Mouse (Mus musculus) lung, postnatal 0 days (tissue): ENCODE results near the gene Camta1. TPM values are rescaled to one million over a fixed set of nuclear protein-coding genes. Genes with fewer than 3 reads are reported as not detected.
A peak's percentile ranks its signal among the peaks of the same experiment; 100 is the strongest.

ENCODE experiments used
- ATAC-seq: fragments of 200-750 bp; cut with Nextera tagmentation; 2 replicates; pipeline ENCODE4 v1.8.0; 2017; ENCODE audit warnings: moderate library complexity
- DNase-seq: peaks from one replicate; pipeline ENCODE4 v3.0.0-alpha.2; 2016; ENCODE audit warnings: low spot score
- H3K27ac ChIP-seq: fragments of 300-500 bp; sonication (generic); 2 replicates; pipeline ENCODE4 v1.5.1; 2014; ENCODE audit warnings: antibody characterized with exemption, mild to moderate bottlenecking, low read length, mixed read lengths
- H3K27me3 ChIP-seq: fragments of 300-500 bp; sonication (generic); replicated peaks from 2 replicates; pipeline ENCODE4 v1.6.1; 2014; ENCODE audit warnings: low read length, mixed read lengths; ENCODE audit not compliant: insufficient read depth
- H3K36me3 ChIP-seq: fragments of 300-500 bp; sonication (generic); 2 replicates; pipeline ENCODE4 v1.6.1; 2014; ENCODE audit warnings: low read length, mixed read lengths; ENCODE audit not compliant: insufficient read depth
- H3K4me1 ChIP-seq: fragments of 300-500 bp; sonication (generic); 2 replicates; pipeline ENCODE4 v1.6.1; 2014; ENCODE audit warnings: antibody characterized with exemption, low read depth, low read length, mixed read lengths; ENCODE audit not compliant: insufficient read depth
- H3K4me2 ChIP-seq: fragments of 300-500 bp; sonication (generic); replicated peaks from 2 replicates; pipeline ENCODE4 v1.6.1; 2014; ENCODE audit warnings: low read depth, mild to moderate bottlenecking, low read length, moderate library complexity, mixed read lengths
- H3K4me3 ChIP-seq: fragments of 300-500 bp; sonication (generic); 2 replicates; pipeline ENCODE4 v1.5.1; 2014; ENCODE audit warnings: low read depth, low read length
- H3K9ac ChIP-seq: fragments of 300-500 bp; sonication (generic); replicated peaks from 2 replicates; pipeline ENCODE4 v1.6.1; 2014; ENCODE audit warnings: low read depth, mild to moderate bottlenecking
- H3K9me3 ChIP-seq: fragments of 300-500 bp; sonication (generic); 2 replicates; pipeline ENCODE4 v1.6.1; 2016; ENCODE audit warnings: low read length, mixed read lengths
- CTCF ChIP-seq: IDR thresholded peaks from 2 replicates; pipeline ENCODE4 v1.5.1; 2016; ENCODE audit warnings: antibody characterized with exemption, mild to moderate bottlenecking
- EP300 ChIP-seq: IDR thresholded peaks from 2 replicates; pipeline ENCODE4 v1.6.1; 2016; ENCODE audit warnings: antibody characterized with exemption, mild to moderate bottlenecking, control low read depth
- WGBS: fragments of 180-500 bp; shearing (Covaris S2); extraction: QIAGEN DNeasy Blood & Tissue Kit; methylation state at CpG from one replicate; pipeline ENCODE4 v1.1.7; 2014; 5-methylcytosine and 5-hydroxymethylcytosine counted together
- polyA plus RNA-seq: library from polyadenylated mRNA; unstranded; fragments of >200 nt; fragmentation: Nextera tagmentation; extraction: Ambion mirVana; gene quantifications from 2 replicates; pipeline ENCODE4 v1.2.1, GENCODE M21; 2015

Camta1 gene
- polyA plus RNA-seq, 1 experiment from 2014 or later, result 86.4 TPM

DNA sequence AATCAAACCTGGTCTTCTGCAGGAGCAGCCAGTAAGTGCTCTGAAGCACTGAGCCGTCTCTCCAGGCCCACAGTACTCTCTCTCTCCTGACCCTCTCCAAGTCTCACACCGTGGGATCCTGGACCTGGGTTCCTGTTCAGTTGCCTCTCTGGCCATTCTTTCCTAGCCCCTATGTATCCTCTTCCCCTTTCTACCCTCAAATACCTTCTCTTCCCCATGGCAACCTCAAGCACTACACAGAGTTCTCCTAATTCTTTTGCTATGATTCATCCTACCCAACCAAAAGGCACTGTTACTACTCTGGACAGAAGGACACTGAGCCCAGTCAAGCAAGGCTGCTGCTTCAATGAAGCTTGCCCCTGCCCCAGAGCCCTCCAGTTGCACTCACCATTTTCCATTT lies 19.1 kb downstream of the Camta1 start:
- no peak for TF ChIP-seq EP300
- TF ChIP-seq CTCF, result no peak
- 57% methylated on average over 2 of the region's 2 CpGs for WGBS

DNA sequence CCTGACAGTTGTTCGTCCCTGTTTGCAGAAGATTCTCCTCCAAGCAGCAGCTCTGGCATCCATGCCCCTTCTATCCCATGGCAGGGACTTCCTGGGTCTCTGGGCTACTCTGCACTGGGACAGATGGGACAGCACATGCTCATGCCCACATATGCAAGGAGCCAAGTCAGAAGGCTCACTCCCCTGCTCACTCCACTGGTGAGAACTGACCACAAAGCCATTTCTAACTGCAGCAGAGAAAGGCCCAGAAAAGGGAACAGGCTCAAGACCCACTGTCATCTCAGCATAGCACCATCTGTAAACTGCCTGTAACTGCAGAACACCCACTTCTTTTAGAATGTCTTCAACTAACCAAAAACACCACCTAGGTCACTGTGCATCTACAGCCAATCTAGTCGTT lies 23.2 kb downstream of the Camta1 start:
- Histone ChIP-seq H3K4me3 (no peak overlapping the region), H3K27ac (no peak overlapping the region), H3K27me3 (no peaks in the 10 kb centered on the region), H3K9ac (no peak overlapping the region), H3K4me2 (no peak overlapping the region), H3K36me3 (no peaks in the 10 kb centered on the region), H3K9me3 (no peaks in the 10 kb centered on the region), H3K4me1 (no peaks in the 10 kb centered on the region)
- DNase-seq, result no peak
- TF ChIP-seq CTCF (no peak), EP300 (no peak)
- no peak for ATAC-seq
- 64% methylated on average over 2 of the region's 2 CpGs for WGBS

More for the DNA sequence above, 19.1 kb downstream of the Camta1 start:
- Histone ChIP-seq H3K4me3 (no peak overlapping the region), H3K4me1 (no peaks in the 10 kb centered on the region), H3K27me3 (no peaks in the 10 kb centered on the region), H3K4me2 (no peak overlapping the region), H3K9me3 (no peaks in the 10 kb centered on the region), H3K36me3 (no peaks in the 10 kb centered on the region), H3K9ac (no peak overlapping the region), H3K27ac (no peak overlapping the region)
- ATAC-seq, result peak; percentile 67
- peak; percentile 42 for DNase-seq

DNA sequence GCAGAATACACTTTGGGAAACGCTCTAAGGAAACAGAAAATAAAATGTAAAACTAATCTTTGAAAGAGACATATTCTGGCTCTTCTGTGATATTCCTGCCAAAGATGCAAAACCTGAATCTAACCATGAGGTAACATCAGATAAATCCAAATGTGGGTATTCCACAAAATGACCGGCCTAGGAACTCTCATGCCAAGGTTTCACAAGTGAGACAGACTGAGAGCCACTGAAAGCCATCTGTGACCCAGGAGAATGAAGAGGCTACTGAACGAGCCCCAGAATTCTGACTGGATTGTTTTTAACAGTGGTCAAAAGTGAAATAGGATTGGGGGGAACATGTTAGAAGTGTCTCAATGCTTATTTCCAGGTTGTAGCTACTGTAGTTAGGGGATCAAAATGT lies 25.8 kb downstream of the Camta1 start:
- no peak overlapping the region for H3K9ac ChIP-seq
- H3K9me3 ChIP-seq, result no peaks in the 10 kb centered on the region
- no peaks in the 10 kb centered on the region for H3K27me3 ChIP-seq
- no peak overlapping the region for H3K4me3 ChIP-seq
- H3K4me1 ChIP-seq, result no peaks in the 10 kb centered on the region
- DNase-seq (no peak), ATAC-seq (no peak)
- H3K4me2 ChIP-seq, result no peak overlapping the region
- no peaks in the 10 kb centered on the region for H3K36me3 ChIP-seq
- TF ChIP-seq CTCF, result no peak
- TF ChIP-seq EP300, result no peak
- 85% methylated on average over 3 of the region's 3 CpGs for WGBS
- H3K27ac ChIP-seq, result no peak overlapping the region

DNA sequence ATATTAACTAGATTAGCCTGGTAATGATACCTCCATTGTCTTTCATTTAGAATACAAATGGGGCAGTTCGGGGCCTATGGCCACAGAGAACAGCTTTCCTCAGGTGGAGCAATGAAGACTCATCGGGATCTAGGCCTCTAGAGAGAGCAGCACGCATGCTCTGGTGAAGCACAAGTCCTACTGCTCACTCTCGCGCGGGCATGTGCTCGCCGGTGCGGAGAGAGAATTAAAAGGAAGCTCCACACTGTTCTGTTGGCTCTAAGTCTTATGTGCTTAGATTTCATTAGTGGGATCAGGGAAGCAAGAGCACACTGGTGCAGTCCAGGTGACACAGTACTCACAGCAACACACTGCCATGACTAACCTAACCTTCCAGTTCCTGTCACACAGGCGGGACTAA lies 27.1 kb downstream of the Camta1 start:
- 96% methylated on average over 10 of the region's 10 CpGs for WGBS
- TF ChIP-seq EP300 (no peak), CTCF (no peak)

DNA sequence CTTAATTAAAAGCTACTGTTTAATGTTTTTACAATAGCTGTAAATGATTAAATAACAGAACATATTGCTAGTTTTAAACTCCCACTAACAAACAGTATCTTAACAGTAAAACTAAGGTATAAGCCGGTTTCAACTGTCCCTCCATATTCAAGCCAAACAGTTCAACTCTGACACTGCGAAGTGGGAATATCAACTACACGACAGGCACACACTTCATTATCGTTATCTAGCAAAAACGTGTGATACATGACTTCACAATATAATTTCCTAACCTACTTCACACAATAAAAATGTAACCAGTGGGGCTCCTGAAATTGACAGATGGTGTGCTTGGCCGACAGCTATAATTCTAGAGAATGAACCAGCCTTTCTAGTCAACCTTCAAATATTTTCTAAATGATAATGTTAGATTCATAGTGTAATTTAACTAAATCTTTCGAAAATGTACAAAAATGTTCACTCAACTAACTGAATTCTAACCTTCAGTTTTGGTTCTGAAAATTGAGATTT lies 27.7 kb downstream of the Camta1 start:
- H3K36me3 ChIP-seq, result no peaks in the 10 kb centered on the region
- no peak overlapping the region for H3K4me2 ChIP-seq
- DNase-seq (no peak), ATAC-seq (no peak)
- no peak overlapping the region for H3K4me3 ChIP-seq
- TF ChIP-seq CTCF, result no peak
- TF ChIP-seq EP300, result no peak
- no peaks in the 10 kb centered on the region for H3K27me3 ChIP-seq
- H3K4me1 ChIP-seq, result no peaks in the 10 kb centered on the region
- no peak overlapping the region for H3K27ac ChIP-seq
- 82% methylated on average over 7 of the region's 7 CpGs for WGBS
- no peak overlapping the region for H3K9ac ChIP-seq
- no peaks in the 10 kb centered on the region for H3K9me3 ChIP-seq

More for the DNA sequence above, 27.1 kb downstream of the Camta1 start:
- ATAC-seq (no peak), DNase-seq (no peak)
- Histone ChIP-seq H3K9me3 (no peaks in the 10 kb centered on the region), H3K4me3 (no peak overlapping the region), H3K9ac (no peak overlapping the region), H3K27ac (no peak overlapping the region), H3K4me2 (no peak overlapping the region), H3K4me1 (no peaks in the 10 kb centered on the region), H3K27me3 (no peaks in the 10 kb centered on the region), H3K36me3 (no peaks in the 10 kb centered on the region)

DNA sequence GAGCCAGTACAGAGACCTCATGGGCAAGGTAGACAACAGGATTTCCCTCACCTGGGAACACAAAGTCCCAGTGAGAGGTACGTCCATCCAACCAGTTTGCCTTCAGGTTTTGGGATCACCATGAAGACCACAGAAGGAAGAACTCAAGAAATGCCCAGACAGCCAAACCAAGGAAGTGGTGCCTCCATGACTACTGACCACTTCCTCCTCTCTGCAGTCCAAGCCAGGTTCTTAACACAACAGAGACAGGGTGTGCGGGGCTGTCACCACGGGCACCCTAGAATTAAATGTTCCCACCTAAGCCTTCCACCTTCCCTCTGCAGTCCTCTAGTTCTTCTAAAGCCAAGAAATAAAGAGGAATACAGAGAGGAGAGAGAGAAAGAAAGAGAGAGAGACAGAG lies 33.8 kb downstream of the Camta1 start:
- no peak overlapping the region for H3K9ac ChIP-seq
- H3K27ac ChIP-seq, result no peak overlapping the region
- no peaks in the 10 kb centered on the region for H3K9me3 ChIP-seq
- peaks cover 8% of the 10 kb centered on the region; the same call in 1 of the 2 replicates for H3K4me1 ChIP-seq
- no peak overlapping the region for H3K4me2 ChIP-seq
- H3K4me3 ChIP-seq, result no peak overlapping the region
- TF ChIP-seq CTCF, result no peak
- no peak for TF ChIP-seq EP300
- ATAC-seq (no peak), DNase-seq (no peak)
- 83% methylated on average over 3 of the region's 3 CpGs for WGBS
- no peaks in the 10 kb centered on the region for H3K36me3 ChIP-seq
- no peaks in the 10 kb centered on the region for H3K27me3 ChIP-seq

DNA sequence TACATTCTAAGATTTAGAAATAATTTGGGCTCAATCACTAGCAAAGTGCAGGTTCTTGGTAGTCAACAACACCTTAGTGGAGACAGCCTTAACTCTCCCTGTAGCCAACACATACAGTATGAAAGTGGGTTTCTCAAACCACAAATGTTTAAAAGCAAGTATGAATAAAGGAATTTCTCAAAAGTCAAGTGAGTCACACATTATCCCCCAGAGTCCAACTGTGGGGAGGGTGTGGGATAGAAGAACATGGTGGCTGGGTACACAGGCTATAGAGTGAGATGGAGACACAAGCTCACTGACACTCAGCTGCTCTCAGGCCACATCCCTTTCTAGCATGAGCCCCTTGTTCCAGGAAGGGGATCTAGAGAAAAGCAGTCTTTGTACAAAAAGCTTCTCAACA lies 34.3 kb downstream of the Camta1 start:
- no peaks in the 10 kb centered on the region for H3K27me3 ChIP-seq
- TF ChIP-seq CTCF (no peak), EP300 (no peak)
- H3K4me1 ChIP-seq, result peaks cover 8% of the 10 kb centered on the region; the same call in 1 of the 2 replicates
- H3K4me3 ChIP-seq, result no peak overlapping the region
- no peak for DNase-seq
- ATAC-seq, result no peak
- no peak overlapping the region for H3K4me2 ChIP-seq
- H3K9me3 ChIP-seq, result no peaks in the 10 kb centered on the region
- no peaks in the 10 kb centered on the region for H3K36me3 ChIP-seq
- no peak overlapping the region for H3K9ac ChIP-seq
- H3K27ac ChIP-seq, result no peak overlapping the region
